Mouse (Mus musculus): ENCODE data around the gene Upb1.

Gene Upb1

GRCm38 (mm10) chr10:75424498-75424901 is 23.6 kb downstream of the Upb1 start:
- DNase-seq (ENCODE audit: low read depth, low spot score) = no peak

GRCm38 (mm10) chr10:75428049-75429003 is 27.4 kb downstream of the Upb1 start:
- DNase-seq (ENCODE audit: low read depth, low spot score) = no peak

- DNase-seq (ENCODE audit: low read depth, low spot score) = no peak
These were observed 28.1 kb downstream of the Upb1 start for GRCm38 (mm10) chr10:75429004-75429380.

- DNase-seq (ENCODE audit: low read depth, low spot score) = no peak
These were observed 28.7 kb downstream of the Upb1 start for GRCm38 (mm10) chr10:75429522-75430146.

GRCm38 (mm10) chr10:75430147-75430537 is 29.2 kb downstream of the Upb1 start:
- DNase-seq (ENCODE audit: low read depth, low spot score) = no peak

GRCm38 (mm10) chr10:75430633-75431032 is 29.7 kb downstream of the Upb1 start:
- no peak for DNase-seq (ENCODE audit: low read depth, low spot score)

- peak; percentile 75 for DNase-seq (ENCODE audit: low read depth, low spot score)
These were observed 35.8 kb downstream of the Upb1 start for GRCm38 (mm10) chr10:75436604-75437217.

GRCm38 (mm10) chr10:75437284-75437683 is 36.4 kb downstream of the Upb1 start:
- no peak for DNase-seq (ENCODE audit: low read depth, low spot score)

GRCm38 (mm10) chr10:75438132-75438810 is 37.4 kb downstream of the Upb1 start:
- DNase-seq (ENCODE audit: low read depth, low spot score) = no peak

GRCm38 (mm10) chr10:75439211-75439811 is 38.4 kb downstream of the Upb1 start:
- DNase-seq (ENCODE audit: low read depth, low spot score) = no peak

GRCm38 (mm10) chr10:75440756-75441155 is 39.8 kb downstream of the Upb1 start:
- DNase-seq (ENCODE audit: low read depth, low spot score) = no peak

- no peak for DNase-seq (ENCODE audit: low read depth, low spot score)
These were observed 40.9 kb downstream of the Upb1 start for GRCm38 (mm10) chr10:75441800-75442199.

GRCm38 (mm10) chr10:75443017-75443416 is 42.1 kb downstream of the Upb1 start:
- no peak for DNase-seq (ENCODE audit: low read depth, low spot score)

- DNase-seq (ENCODE audit: low read depth, low spot score) = no peak
These were observed 43.4 kb downstream of the Upb1 start for GRCm38 (mm10) chr10:75444111-75444826.

- no peak for DNase-seq (ENCODE audit: low read depth, low spot score)
These were observed 44.1 kb downstream of the Upb1 start for GRCm38 (mm10) chr10:75445030-75445429.

GRCm38 (mm10) chr10:75446501-75447083 is 45.7 kb downstream of the Upb1 start:
- no peak for DNase-seq (ENCODE audit: low read depth, low spot score)

- no peak for DNase-seq (ENCODE audit: low read depth, low spot score)
These were observed 46.6 kb downstream of the Upb1 start for GRCm38 (mm10) chr10:75447489-75447888.

- no peak for DNase-seq (ENCODE audit: low read depth, low spot score)
These were observed 48.0 kb downstream of the Upb1 start for GRCm38 (mm10) chr10:75448806-75449420.

GRCm38 (mm10) chr10:75450331-75450730 is 49.4 kb downstream of the Upb1 start:
- DNase-seq (ENCODE audit: low read depth, low spot score) = no peak
